Mouse (Mus musculus) ES-Bruce4 (cell line): ENCODE measurements around the gene Gm10912. TPM values are rescaled to one million over a fixed set of nuclear protein-coding genes. Genes with fewer than 3 reads are reported as not detected.
"Not testable (repeated sequence)": the region's sequence is repeated elsewhere in the genome, so short reads cannot be mapped to it uniquely, and the experiment has no call there.

ENCODE experiments used
- H3K27ac ChIP-seq: 2 replicates; pipeline ENCODE4 v1.5.1; 2012; ENCODE audit warnings: low read length, inconsistent platforms; ENCODE audit not compliant: insufficient read depth
- H3K27me3 ChIP-seq: 2 replicates; pipeline ENCODE4 v1.6.1; 2012; ENCODE audit warnings: mild to moderate bottlenecking, low read length, inconsistent platforms; ENCODE audit not compliant: control insufficient read depth, poor library complexity, insufficient read depth, severe bottlenecking
- H3K36me3 ChIP-seq: 2 replicates; pipeline ENCODE4 v1.6.1; 2012; ENCODE audit warnings: inconsistent platforms, mild to moderate bottlenecking, low read length, moderate library complexity; ENCODE audit not compliant: control insufficient read depth, poor library complexity, insufficient read depth, severe bottlenecking
- H3K4me1 ChIP-seq: one replicate; pipeline ENCODE4 v1.8.1; 2011; ENCODE audit warnings: low read length; ENCODE audit not compliant: control insufficient read depth, insufficient read depth
- H3K4me3 ChIP-seq: 2 replicates; pipeline ENCODE4 v1.5.1; 2011; ENCODE audit warnings: low read depth, mild to moderate bottlenecking, low read length
- H3K9ac ChIP-seq: 2 replicates; pipeline ENCODE4 v1.6.1; 2012; ENCODE audit warnings: low read depth, mild to moderate bottlenecking, inconsistent platforms; ENCODE audit not compliant: poor library complexity, severe bottlenecking
- H3K9me3 ChIP-seq: replicated peaks from 2 replicates; pipeline ENCODE4 v1.6.1; 2012; ENCODE audit warnings: mild to moderate bottlenecking, low read length, inconsistent platforms; ENCODE audit not compliant: control insufficient read depth, poor library complexity, insufficient read depth, severe bottlenecking
- CTCF ChIP-seq: IDR thresholded peaks from one replicate; pipeline ENCODE4 v1.8.1; 2011; ENCODE audit warnings: low read depth, low read length
- EP300 ChIP-seq: IDR thresholded peaks from 2 replicates; pipeline ENCODE4 v1.6.1; 2011; ENCODE audit warnings: low read depth, low read length; ENCODE audit not compliant: insufficient read depth
- POLR2A ChIP-seq: IDR thresholded peaks from one replicate; pipeline ENCODE4 v1.8.1; 2011; ENCODE audit warnings: low read length; ENCODE audit not compliant: insufficient read depth
- polyA plus RNA-seq: library from polyadenylated mRNA; stranded (reverse); fragments of >200 nt; gene quantifications from 2 replicates; pipeline ENCODE4 v1.2.4, GENCODE M21; 2011; ENCODE audit warnings: low read depth; ENCODE audit not compliant: missing spikeins, insufficient read depth, insufficient read length

Gene Gm10912
- polyA plus RNA-seq, 1 experiment: not detected

DNA sequence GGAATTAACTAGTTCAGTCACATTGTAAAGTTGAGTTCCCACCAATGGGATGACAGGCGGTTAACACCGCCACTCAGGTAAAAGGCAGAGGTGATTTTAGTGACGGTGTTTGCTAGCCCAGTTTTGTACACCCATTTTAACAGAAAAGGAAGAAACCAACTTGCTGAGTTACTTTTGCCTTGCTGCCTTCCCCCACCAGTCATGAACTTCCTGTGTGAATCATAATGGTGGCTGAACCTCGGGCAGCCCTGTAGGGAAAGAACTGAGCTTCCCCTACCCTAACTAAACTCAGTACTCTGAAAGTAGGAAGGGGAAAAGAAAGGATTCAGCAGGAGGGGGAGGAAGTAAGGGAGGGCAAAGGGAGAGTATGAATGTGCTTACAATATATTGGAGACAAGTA lies 44.4 kb downstream of the Gm10912 start:
- H3K4me1 ChIP-seq: peaks cover 5% of the 10 kb centered on the region
- H3K4me3 ChIP-seq: no peak overlapping the region
- no peaks in the 10 kb centered on the region for H3K36me3 ChIP-seq
- no peaks in the 10 kb centered on the region for H3K27me3 ChIP-seq
- TF ChIP-seq CTCF (no peak), EP300 (no peak), POLR2A (no peak)
- H3K9ac ChIP-seq: peak overlapping the region; percentile 35; the same call in 1 of the 2 replicates
- peak overlapping the region; percentile 44; the same call in 1 of the 2 replicates for H3K27ac ChIP-seq
- no peaks in the 10 kb centered on the region for H3K9me3 ChIP-seq

DNA sequence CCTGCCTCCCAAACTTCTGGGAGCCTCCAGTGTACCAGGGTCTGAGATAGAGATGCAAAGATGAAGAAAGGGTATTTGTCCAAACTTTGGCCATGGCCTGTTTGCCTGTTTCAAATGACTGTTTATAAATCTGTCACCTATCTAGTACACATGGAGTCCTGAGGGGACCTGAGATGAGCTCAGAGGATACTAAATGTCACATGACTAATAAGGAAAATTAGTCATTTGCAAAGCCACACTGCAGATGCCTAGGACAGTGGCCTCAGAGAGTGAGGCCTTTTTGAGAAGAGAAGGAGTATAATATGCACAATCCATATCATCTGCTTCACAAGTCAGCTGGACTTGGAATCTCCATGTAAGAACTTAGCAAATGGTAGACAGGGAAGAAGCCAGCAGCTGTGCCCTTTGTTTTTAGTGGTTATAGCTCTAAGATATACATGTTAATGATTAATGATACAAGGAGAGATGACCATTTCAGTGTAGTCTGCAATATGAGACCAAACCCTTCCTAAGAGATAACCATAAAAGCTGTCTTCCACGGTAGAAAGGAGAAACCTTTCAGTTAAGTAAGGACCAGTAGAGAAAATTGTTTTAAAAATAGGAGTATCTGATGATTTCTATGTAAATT lies 45.7 kb downstream of the Gm10912 start:
- H3K4me1 ChIP-seq, H3K9ac ChIP-seq, H3K27me3 ChIP-seq, H3K27ac ChIP-seq, H3K4me3 ChIP-seq, H3K36me3 ChIP-seq, H3K9me3 ChIP-seq: not testable (repeated sequence)

DNA sequence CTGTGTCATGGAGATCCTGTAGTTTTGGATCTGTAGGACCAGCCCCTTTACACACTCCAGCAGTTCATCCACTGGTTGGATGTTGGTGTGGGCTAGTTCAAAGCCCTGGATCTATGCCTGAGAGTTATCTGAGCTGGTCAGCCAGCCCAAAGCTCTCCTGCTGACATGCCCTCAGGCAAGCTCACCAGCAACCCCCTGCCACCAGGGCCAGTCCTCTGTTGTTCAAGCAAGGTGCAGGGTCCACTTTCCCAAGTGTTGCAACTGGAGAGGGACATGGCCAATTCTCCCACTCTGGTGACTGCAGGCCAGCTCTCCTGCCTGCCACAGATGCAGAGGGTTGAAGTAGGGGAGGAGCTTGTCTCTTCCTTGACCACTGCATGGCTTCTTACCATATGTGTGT lies 47.9 kb downstream of the Gm10912 start:
- not testable (repeated sequence) for H3K9me3 ChIP-seq, H3K9ac ChIP-seq, H3K4me1 ChIP-seq, H3K27me3 ChIP-seq, H3K4me3 ChIP-seq, H3K36me3 ChIP-seq, H3K27ac ChIP-seq

DNA sequence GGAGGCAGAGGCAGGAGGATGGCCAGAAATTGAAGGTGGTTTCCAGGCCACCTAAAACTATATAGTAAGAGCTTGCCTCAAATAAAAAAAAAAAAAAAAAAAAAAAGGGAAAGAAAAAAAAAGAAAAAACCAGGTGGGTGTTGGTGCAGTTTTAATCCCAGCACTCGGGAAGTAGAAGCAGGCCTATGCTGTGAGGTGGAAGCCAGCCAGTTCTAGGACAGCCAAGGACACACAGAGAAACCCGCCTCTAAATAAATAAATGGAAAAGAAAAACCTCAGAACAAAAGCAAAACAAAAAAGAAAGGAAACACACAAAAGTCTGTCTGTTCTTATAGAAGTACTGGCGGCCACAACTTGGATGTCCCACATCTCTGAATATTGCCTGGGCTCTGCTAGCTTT lies 49.3 kb downstream of the Gm10912 start:
- Histone ChIP-seq H3K27me3 (no peaks in the 10 kb centered on the region), H3K27ac (no peak overlapping the region), H3K4me3 (no peak overlapping the region), H3K4me1 (peaks cover 1% of the 10 kb centered on the region), H3K9me3 (no peaks in the 10 kb centered on the region), H3K9ac (no peak overlapping the region), H3K36me3 (no peaks in the 10 kb centered on the region)
- TF ChIP-seq EP300: no peak
- TF ChIP-seq CTCF: no peak
- TF ChIP-seq POLR2A: no peak

Other genes starting within 250 kb of the Gm10912 start
- gene Lmo2, start 107.8 kb upstream of the Gm10912 start, polyA plus RNA-seq: 0.78 TPM in 1 of 2 replicates, not detected in the other
- 36.5 and 41.1 TPM in 2 replicates for gene Fbxo3, start 38.1 kb upstream of the Gm10912 start, polyA plus RNA-seq
- not detected in 2 replicates for gene 4931422A03Rik, start 37.5 kb upstream of the Gm10912 start, polyA plus RNA-seq
- gene Gm10799, start 2.7 kb downstream of the Gm10912 start, polyA plus RNA-seq: not detected in 2 replicates
- 11.7 and 12.2 TPM in 2 replicates for gene Cd59b, start 4.0 kb downstream of the Gm10912 start, polyA plus RNA-seq
- gene Cd59a, start 30.0 kb downstream of the Gm10912 start, polyA plus RNA-seq: 8.9 and 10.5 TPM in 2 replicates
- not detected in 2 replicates for gene A930018P22Rik, start 56.9 kb downstream of the Gm10912 start, polyA plus RNA-seq